ENCODE assay signal across 8 mouse cellular contexts in genomic region chr1:134493956-134494355, GRCm38 (mm10). TPM values are rescaled to one million over a fixed set of nuclear protein-coding genes. Genes with fewer than 3 reads are reported as not detected.
DNase-seq lines count a peak whose midpoint lies in the region; ATAC-seq lines count a peak whose summit lies in the region.

No protein-coding gene starts in this region.

- peak overlapping the region; percentile 74 to 91 for H3K27ac ChIP-seq in heart, embryonic 14.5 days (replicated peaks in 1 of 2; ENCODE audit: control insufficient read depth in 1 of 2, insufficient read depth in 1 of 2, low read depth in 2 of 2, low read length in 2 of 2)
- peak overlapping the region; percentile 85 for H3K27ac ChIP-seq in brown adipose tissue, adult 24 weeks (replicated peaks; ENCODE audit: low read depth, low read length)
- peak overlapping the region; percentile 95 for H3K27ac ChIP-seq in hindbrain, embryonic 15.5 days (replicated peaks)
- peak overlapping the region; percentile 68 for H3K27ac ChIP-seq in midbrain, embryonic 13.5 days

- WGBS in heart, embryonic 14.5 days, result 19% methylated on average over 5 of the region's 5 CpGs
- 21% methylated on average over 5 of the region's 5 CpGs for WGBS in hindbrain, embryonic 15.5 days
- 31% methylated on average over 5 of the region's 5 CpGs for WGBS in midbrain, embryonic 13.5 days

- peak overlapping the region; percentile 75 to 88; a peak in 3 of 4 replicates for H3K4me3 ChIP-seq in heart, embryonic 14.5 days (ENCODE audit: control insufficient read depth in 1 of 2, insufficient read depth in 1 of 2, low read depth in 1 of 2, low read length in 2 of 2)
- H3K4me3 ChIP-seq in brown adipose tissue, adult 24 weeks (ENCODE audit: insufficient read depth, low read depth, low read length), result peak overlapping the region; percentile 77
- H3K4me3 ChIP-seq in hindbrain, embryonic 15.5 days, result peak overlapping the region; percentile 81
- H3K4me3 ChIP-seq in midbrain, embryonic 13.5 days (replicated peaks), result peak overlapping the region; percentile 75

- no peak for DNase-seq in heart, postnatal 14 days
- DNase-seq in gastrocnemius, postnatal 36 days, result no peak
- DNase-seq in thymus, postnatal 0 days (ENCODE audit: low spot score), result no peak
- DNase-seq in frontal cortex, postnatal 36 days (ENCODE audit: low spot score in 2 of 2), result no peak

- intact Hi-C loops in heart, postnatal 14 days (cut with DNase I), result no loop called here
- intact Hi-C loops in gastrocnemius, postnatal 36 days (cut with DNase I), result no loop called here

- H3K4me1 ChIP-seq in heart, embryonic 14.5 days (ENCODE audit: control insufficient read depth in 2 of 2, insufficient read depth in 2 of 2, low read length in 2 of 2), result peaks cover 6 to 17% of the 10 kb centered on the region in 2 experiments
- H3K4me1 ChIP-seq in brown adipose tissue, adult 24 weeks (ENCODE audit: control insufficient read depth, insufficient read depth, insufficient read length, low read length), result peaks cover 10% of the 10 kb centered on the region; the same call in 1 of the 2 replicates
- H3K4me1 ChIP-seq in hindbrain, embryonic 15.5 days (replicated peaks), result peaks cover 17% of the 10 kb centered on the region
- peaks cover 18% of the 10 kb centered on the region for H3K4me1 ChIP-seq in midbrain, embryonic 13.5 days (replicated peaks)

- ATAC-seq in heart, embryonic 14.5 days (ENCODE audit: insufficient number of reproducible peaks, insufficient read depth, low FRiP score, low read depth), result no peak
- ATAC-seq in hindbrain, embryonic 15.5 days (ENCODE audit: low FRiP score, low read depth), result no peak
- ATAC-seq in midbrain, embryonic 13.5 days, result no peak; the same call in none of the 2 replicates

- peak overlapping the region; percentile 66 for H3K4me2 ChIP-seq in heart, embryonic 14.5 days (ENCODE audit: low read length)
- peak overlapping the region; percentile 74 for H3K4me2 ChIP-seq in hindbrain, embryonic 15.5 days
- H3K4me2 ChIP-seq in midbrain, embryonic 13.5 days (replicated peaks), result peak overlapping the region; percentile 69

- H3K27me3 ChIP-seq in heart, embryonic 14.5 days (ENCODE audit: control insufficient read depth, insufficient read depth, low read length), result no peaks in the 10 kb centered on the region
- H3K27me3 ChIP-seq in hindbrain, embryonic 15.5 days, result no peaks in the 10 kb centered on the region
- no peaks in the 10 kb centered on the region for H3K27me3 ChIP-seq in midbrain, embryonic 13.5 days

- peaks cover 36% of the 10 kb centered on the region for H3K36me3 ChIP-seq in heart, embryonic 14.5 days (ENCODE audit: control insufficient read depth, insufficient read depth, low read length)
- H3K36me3 ChIP-seq in hindbrain, embryonic 15.5 days, result peaks cover 13% of the 10 kb centered on the region
- H3K36me3 ChIP-seq in midbrain, embryonic 13.5 days, result peaks cover 20% of the 10 kb centered on the region

- H3K9me3 ChIP-seq in heart, embryonic 14.5 days (ENCODE audit: control insufficient read depth, low read length), result no peaks in the 10 kb centered on the region
- no peaks in the 10 kb centered on the region for H3K9me3 ChIP-seq in hindbrain, embryonic 15.5 days
- H3K9me3 ChIP-seq in midbrain, embryonic 13.5 days, result no peaks in the 10 kb centered on the region

- H3K9ac ChIP-seq in heart, embryonic 14.5 days (ENCODE audit: low read length), result peak overlapping the region; percentile 69
- peak overlapping the region; percentile 61 for H3K9ac ChIP-seq in hindbrain, embryonic 15.5 days
- peak overlapping the region; percentile 57; the same call in 1 of the 2 replicates for H3K9ac ChIP-seq in midbrain, embryonic 13.5 days (replicated peaks)

RNA-seq across cellular contexts. Expression of gene Rabif, which starts 0.5 kb away (rescaled TPM):
- polyA plus RNA-seq in heart, embryonic 14.5 days (2014; fragmentation: Nextera tagmentation; extraction: Ambion mirVana), result 29.1 and 30.4 TPM in 2 replicates
- 10 to 100 TPM; 10.4 to 10.6 TPM for total RNA-seq in heart, postnatal 14 days (2021)
- 24.7 and 25.4 TPM in 2 replicates for polyA plus RNA-seq in brown adipose tissue, adult 24 weeks (2012; ENCODE audit: insufficient read depth, insufficient read length, missing spikeins)
- 72.4 and 73.1 TPM in 2 replicates for polyA plus RNA-seq in hindbrain, embryonic 15.5 days (2015; fragmentation: Nextera tagmentation; extraction: Ambion mirVana)
- 54.9 and 59.4 TPM in 2 replicates for polyA plus RNA-seq in midbrain, embryonic 13.5 days (2015; fragmentation: Nextera tagmentation; extraction: Ambion mirVana)
- 1 to 10 TPM; 5.1 to 5.5 TPM for total RNA-seq in gastrocnemius, postnatal 36 days (2021)
- polyA plus RNA-seq in thymus, postnatal 0 days (2015; fragmentation: Nextera tagmentation; extraction: Ambion mirVana), result 46.2 and 46.4 TPM in 2 replicates

RNA-seq across cellular contexts. Expression of gene Klhl12, which starts 38.6 kb away (rescaled TPM):
- 17.4 and 20.8 TPM in 2 replicates for polyA plus RNA-seq in heart, embryonic 14.5 days (2014; fragmentation: Nextera tagmentation; extraction: Ambion mirVana)
- 10 to 100 TPM; 18.1 to 19.9 TPM for total RNA-seq in heart, postnatal 14 days (2021)
- 7.0 and 9.9 TPM in 2 replicates for polyA plus RNA-seq in brown adipose tissue, adult 24 weeks (2012; ENCODE audit: insufficient read depth, insufficient read length, missing spikeins)
- 38.0 and 38.2 TPM in 2 replicates for polyA plus RNA-seq in hindbrain, embryonic 15.5 days (2015; fragmentation: Nextera tagmentation; extraction: Ambion mirVana)
- polyA plus RNA-seq in midbrain, embryonic 13.5 days (2015; fragmentation: Nextera tagmentation; extraction: Ambion mirVana), result 32.1 and 32.3 TPM in 2 replicates
- total RNA-seq in gastrocnemius, postnatal 36 days (2021), result 10 to 100 TPM; 14.4 to 15.1 TPM
- 12.7 and 14.3 TPM in 2 replicates for polyA plus RNA-seq in thymus, postnatal 0 days (2015; fragmentation: Nextera tagmentation; extraction: Ambion mirVana)

RNA-seq across cellular contexts. Expression of gene Mgat4e, which starts 55.5 kb away (rescaled TPM):
- not detected in 2 replicates for polyA plus RNA-seq in heart, embryonic 14.5 days (2014; fragmentation: Nextera tagmentation; extraction: Ambion mirVana)
- not detected for total RNA-seq in heart, postnatal 14 days (2021)
- polyA plus RNA-seq in brown adipose tissue, adult 24 weeks (2012; ENCODE audit: insufficient read depth, insufficient read length, missing spikeins), result not detected in 2 replicates
- polyA plus RNA-seq in hindbrain, embryonic 15.5 days (2015; fragmentation: Nextera tagmentation; extraction: Ambion mirVana), result not detected in 2 replicates
- not detected in 2 replicates for polyA plus RNA-seq in midbrain, embryonic 13.5 days (2015; fragmentation: Nextera tagmentation; extraction: Ambion mirVana)
- total RNA-seq in gastrocnemius, postnatal 36 days (2021), result not detected
- not detected in 2 replicates for polyA plus RNA-seq in thymus, postnatal 0 days (2015; fragmentation: Nextera tagmentation; extraction: Ambion mirVana)
